Comparison of ENCODE assay signal across 15 mouse cellular contexts in genomic region chr2:94468196-94468725, GRCm38 (mm10).
"Had no signal": no experiment of that assay in that cellular context is flagged by ENCODE, and none has a peak within 500 bp of the region (broad histone marks: within the 10 kb centered on the region; RNA-seq: fewer than 3 reads in every experiment).

No protein-coding gene starts in this region.

- H3K9me3 ChIP-seq: limb, embryonic 12.5 days; liver, embryonic 13.5 days; lung, embryonic 15.5 days; megakaryocyte, embryonic 14.5 days had no signal

- ATAC-seq: liver, postnatal 0 days; midbrain, embryonic 16.5 days had no signal

- H3K4me2 ChIP-seq: limb, embryonic 12.5 days; liver, embryonic 13.5 days; lung, embryonic 15.5 days; midbrain, embryonic 11.5 days had no signal

- DNase-seq: kidney, postnatal 10 days; kidney, postnatal 4 days; liver; liver, embryonic 13.5 days; liver, postnatal 0 days; lung, postnatal 14 days; right cerebral cortex, postnatal 14 days; thymus, postnatal 4 days had no signal

- H3K4me1 ChIP-seq: limb, embryonic 12.5 days; liver, embryonic 13.5 days; megakaryocyte, embryonic 14.5 days had no signal

- H3K9ac ChIP-seq: limb, embryonic 12.5 days; liver, embryonic 13.5 days; liver, postnatal 0 days; lung, embryonic 15.5 days had no signal

- H3K27ac ChIP-seq: layer of hippocampus, adult 2 months; limb, embryonic 12.5 days; liver, embryonic 13.5 days; lung, embryonic 15.5 days; macrophage had no signal

- H3K27me3 ChIP-seq: liver, embryonic 13.5 days had no signal

- H3K36me3 ChIP-seq: limb, embryonic 12.5 days; liver, embryonic 13.5 days; lung, embryonic 15.5 days had no signal

- H3K4me3 ChIP-seq: layer of hippocampus, adult 2 months; limb, embryonic 12.5 days; liver, embryonic 13.5 days; lung, embryonic 15.5 days; megakaryocyte, embryonic 14.5 days had no signal
